Mouse (Mus musculus): Measurements from ENCODE around the gene Shank2.

GRCm38 (mm10) chr7:144246271-144246670 is 244.5 kb downstream of the Shank2 start:
- TF ChIP-seq HCFC1 (IDR thresholded peaks at IDR 0.05; ENCODE audit: borderline replicate concordance, insufficient read depth, low read length) (no peak), CHD2 (IDR thresholded peaks at IDR 0.05; ENCODE audit: low read depth, low read length) (no peak), ZC3H11A (IDR thresholded peaks at IDR 0.05; ENCODE audit: borderline replicate concordance, low read depth, low read length) (no peak), ZNF384 (IDR thresholded peaks at IDR 0.05; ENCODE audit: low read depth, low read length) (no peak), MAFK (IDR thresholded peaks at IDR 0.05; ENCODE audit: insufficient read depth, low read depth, low read length) (no peak)
